Mouse (Mus musculus): Measurements from ENCODE around the gene Tnpo3.

Gene Tnpo3

DNA sequence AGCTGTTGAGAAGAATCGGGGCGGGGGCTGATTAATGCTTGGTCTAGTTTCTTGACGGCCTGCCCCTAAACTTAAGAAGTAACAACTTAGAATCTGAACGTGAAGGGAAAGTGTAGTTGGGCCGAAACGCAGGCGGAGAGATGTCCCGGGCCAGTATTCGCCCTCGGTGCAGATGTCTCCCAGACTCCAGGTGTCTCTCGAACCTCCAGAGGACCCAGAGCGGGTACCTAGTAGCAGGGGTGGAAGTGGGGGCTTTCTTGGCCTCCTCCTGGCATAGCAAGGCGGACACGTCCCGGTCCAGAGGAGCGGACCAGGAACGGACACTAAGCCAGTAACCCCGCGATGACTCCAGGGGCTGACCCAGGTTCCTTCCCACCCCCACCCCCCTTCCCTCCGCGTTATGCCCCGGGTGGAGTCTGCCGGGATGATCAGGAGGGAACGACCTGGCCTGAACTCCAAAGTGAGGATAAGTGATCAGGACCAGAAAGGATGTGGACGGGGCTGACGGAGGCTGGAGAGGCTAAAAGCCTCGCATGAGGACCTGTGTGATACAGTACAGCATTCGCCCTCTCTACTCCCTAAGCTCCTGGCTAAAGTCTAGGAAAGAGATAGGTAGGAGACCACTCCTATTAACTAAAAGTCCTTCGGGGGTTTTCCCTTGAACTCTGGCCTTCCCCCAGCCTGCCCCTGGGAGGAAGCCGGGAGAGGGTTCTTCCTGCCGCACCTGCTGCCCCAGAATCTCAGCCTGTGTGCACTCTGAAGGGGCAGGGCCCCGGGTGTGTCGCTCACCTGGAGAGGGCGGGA lies 82.1 kb downstream of the Tnpo3 start:
- DNase-seq: no peak

DNA sequence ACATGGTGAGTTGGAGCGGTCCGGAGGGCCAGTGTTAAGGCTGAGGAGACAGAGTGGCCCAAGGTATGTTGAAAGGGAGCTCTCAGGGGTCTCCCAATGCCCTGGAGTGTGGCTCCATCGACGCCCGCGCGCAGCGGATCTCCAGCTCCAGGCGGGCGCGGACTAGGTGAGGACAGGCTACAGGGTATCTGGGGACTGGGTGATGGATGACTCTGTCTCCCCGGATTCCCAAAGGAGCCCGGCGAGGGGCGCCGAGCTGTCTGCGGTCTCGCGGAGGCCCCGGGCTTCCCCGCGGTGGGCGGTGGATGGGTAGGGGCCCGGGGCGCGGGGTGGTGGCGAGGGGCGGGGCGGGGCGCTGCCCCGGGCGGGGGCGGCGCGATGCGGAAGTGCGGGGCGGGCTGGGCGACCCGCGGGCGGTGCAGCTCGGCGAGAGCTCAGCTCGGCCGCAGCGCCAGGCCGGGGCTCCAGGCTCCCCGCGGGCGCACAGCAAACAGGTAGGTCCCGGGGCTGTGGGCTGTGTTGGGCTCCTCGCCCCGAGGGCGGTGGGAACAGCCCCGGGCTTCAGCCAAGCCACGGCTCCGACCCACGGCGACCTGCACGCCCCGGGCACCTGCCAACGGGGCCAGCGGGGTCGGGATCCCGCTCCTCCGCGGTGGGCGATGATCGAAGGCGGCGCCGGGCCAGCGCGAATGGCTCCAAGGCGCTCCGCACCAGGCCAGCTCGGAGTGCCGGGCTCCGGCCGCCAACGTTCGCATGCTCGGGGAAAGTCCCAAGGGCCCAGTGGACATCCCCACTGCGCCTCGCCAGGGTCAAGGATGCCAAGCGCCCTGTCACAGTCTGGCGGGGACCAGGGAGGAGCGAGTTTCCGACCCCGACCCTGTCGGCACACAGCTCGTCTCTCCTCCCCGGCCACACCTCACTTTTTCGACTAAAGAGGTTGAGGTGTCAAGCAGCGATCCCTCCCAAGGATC lies 83.1 kb downstream of the Tnpo3 start, which contains the start of gene Irf5:
Gene Irf5, plus strand, starts transcription at position 345 of the 971 bp plus-strand sequence.
- DNase-seq: peak; percentile 38 to 46

DNA sequence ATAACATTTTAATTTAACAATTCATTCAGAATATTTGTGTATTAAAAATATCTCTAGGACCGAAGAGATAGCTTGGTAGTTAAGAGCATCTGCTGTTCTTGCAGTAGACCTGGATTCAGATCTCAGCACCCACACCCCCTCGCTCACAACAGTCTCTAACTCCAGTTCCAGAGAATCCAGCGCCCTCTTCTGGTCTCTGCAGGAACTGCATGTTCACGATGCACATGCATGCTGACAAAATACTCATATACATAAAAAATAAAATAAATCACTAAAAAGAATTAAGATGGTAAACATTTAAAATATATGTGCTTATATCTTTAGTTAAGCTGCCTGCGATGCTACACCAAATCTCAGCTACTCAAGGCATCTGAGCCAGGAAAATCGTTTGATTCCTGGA lies 84.4 kb downstream of the Tnpo3 start:
- DNase-seq: peak; percentile 29 to 42

DNA sequence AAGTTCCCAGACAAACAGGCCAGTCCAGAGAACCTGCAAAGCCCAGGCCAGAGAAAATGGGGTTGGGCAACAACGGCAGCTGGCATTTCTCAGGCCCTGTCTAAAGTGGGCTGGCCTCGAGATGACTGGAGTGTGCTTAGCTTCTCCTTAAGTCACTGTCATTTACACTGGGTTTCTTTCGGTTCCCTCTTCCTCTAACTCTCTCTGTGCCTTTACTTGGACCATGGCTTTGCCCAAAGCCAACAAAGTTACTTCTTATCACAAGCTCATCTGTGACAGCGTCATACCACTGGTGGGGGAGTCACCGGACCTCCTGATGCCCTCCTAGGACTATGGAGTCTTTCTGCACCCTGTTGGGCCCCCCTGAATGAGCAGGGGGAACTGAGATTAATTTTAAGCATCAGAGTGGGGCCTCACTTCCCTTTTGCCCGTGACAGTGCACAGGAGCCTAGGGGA lies 85.6 kb downstream of the Tnpo3 start:
- no peak for DNase-seq

DNA sequence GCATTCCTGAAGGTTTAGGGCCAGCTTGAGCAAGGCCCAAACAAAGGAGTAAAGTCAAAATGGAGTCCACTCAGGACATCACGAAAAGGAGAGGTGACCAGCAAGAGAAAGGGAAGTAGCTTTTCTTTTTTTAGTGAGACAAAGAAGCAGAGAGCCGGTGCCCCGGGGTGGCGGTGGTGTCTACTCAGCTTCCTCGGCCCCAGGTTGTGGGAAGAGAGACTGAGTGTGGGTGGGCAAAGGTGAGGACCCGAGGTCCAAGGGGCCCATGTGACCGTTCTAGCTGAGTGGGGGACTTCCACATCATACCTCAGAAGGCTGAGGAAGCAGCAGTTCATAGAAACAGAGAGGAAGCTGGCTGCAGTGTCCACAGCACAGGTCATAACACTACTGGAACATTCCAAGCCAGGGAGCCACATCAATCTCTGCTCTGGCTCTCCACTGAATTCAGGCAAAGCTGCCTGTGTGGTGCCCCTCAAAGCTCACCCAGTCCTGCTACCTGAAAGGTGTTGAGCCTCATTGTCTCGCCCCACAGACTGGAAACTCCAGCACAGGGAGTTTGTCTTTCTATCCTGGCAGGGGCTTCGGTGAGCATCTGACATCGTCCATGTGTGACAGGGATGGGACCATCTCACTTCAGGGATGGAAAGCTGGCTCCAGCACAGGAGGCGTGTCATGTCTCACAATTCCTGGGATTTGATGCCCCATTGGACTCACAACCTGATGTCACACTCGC lies 86.2 kb downstream of the Tnpo3 start:
- DNase-seq: no peak

DNA sequence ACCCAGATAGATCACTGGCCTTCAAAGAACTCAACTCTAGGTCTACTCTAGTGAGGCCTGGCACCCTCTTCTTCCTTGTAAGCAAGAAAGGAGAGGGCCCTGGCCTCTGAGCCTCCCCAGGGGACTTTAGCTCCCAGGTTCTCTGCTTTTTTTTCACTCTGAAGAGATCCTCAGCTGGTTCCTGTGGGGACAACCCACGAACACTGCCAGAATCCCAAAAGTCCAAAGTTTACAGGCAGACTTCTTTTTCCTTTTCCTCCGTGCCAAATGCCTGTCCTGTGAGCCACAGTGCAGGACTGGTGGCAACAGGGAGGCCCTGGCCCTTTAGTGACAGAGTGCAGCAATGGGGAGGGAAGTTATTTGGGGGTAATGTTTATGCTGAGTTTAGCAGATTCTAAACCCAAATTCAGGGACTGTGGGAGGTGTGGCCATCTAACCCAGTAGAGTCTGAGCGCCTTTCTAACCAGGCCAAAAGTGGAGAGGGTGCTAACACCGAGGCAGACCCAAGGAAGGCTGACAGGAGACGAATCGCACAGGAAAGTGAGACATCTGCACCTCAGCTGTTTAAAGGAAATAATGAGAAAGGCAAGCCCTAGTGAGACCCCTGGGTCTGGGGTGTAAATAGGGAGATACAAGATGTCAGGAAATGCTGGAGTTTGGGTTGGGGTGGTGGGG lies 86.9 kb downstream of the Tnpo3 start:
- no peak for DNase-seq

DNA sequence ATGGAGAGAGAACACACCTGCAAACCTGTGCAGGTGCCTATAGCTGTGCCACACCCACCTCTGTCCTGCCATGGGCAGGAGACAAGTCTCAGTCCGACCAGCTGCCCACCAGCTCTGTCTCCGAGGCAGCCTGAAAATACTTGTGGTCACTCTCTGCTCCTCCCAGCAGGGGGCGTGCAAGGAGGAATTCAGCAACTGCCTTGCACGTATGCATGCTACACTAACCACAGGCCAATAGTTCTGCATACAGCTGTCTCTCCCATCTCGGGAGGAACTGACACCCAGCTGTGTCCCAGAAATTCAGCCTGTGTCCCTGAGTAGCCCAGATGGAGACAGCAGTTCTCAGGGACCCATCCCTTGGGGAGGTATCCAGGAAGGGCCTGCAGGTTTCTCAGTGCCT lies 92.5 kb downstream of the Tnpo3 start:
- peak; percentile 62 to 64 for DNase-seq

DNA sequence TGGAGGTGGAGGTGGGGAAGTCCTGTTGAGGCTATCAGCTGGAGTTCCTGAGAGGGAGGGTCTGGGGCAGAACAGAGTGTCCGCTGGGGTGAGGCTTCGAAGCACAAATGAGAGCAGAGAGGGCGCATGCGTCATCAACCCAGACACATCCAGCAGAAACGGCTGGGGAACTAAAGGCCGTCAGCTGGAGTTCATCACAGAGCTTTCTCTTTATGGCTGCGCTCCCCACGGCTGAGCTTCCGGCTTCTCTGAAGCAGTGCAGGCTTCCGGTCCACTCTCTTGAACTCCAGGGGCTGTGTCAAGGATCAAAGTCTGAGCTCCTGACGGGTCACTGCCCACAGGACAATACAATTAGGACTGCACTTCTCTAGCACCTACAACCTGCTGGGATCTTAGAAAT lies 96.4 kb downstream of the Tnpo3 start:
- DNase-seq: no peak

DNA sequence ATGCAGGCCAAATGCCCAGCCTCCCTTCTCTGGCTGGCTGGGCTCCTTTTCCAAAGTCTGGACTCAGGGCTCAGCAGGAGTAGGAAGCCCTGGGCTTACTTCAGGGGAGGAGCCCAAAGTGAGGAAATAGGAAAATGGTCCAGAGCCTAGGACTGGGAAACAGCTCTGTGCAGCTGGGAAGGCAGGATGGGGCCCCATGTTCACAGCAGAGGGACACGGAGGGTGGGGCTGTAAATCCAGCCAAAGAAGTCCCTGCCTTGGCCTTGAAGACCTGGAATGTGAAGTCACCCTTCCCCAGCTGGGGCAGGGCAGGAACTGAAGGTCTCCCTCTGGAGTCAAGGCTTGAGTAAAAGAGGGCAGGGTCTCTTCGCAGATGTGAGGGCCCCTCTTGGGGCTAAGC lies 100.6 kb downstream of the Tnpo3 start:
- no peak for DNase-seq

DNA sequence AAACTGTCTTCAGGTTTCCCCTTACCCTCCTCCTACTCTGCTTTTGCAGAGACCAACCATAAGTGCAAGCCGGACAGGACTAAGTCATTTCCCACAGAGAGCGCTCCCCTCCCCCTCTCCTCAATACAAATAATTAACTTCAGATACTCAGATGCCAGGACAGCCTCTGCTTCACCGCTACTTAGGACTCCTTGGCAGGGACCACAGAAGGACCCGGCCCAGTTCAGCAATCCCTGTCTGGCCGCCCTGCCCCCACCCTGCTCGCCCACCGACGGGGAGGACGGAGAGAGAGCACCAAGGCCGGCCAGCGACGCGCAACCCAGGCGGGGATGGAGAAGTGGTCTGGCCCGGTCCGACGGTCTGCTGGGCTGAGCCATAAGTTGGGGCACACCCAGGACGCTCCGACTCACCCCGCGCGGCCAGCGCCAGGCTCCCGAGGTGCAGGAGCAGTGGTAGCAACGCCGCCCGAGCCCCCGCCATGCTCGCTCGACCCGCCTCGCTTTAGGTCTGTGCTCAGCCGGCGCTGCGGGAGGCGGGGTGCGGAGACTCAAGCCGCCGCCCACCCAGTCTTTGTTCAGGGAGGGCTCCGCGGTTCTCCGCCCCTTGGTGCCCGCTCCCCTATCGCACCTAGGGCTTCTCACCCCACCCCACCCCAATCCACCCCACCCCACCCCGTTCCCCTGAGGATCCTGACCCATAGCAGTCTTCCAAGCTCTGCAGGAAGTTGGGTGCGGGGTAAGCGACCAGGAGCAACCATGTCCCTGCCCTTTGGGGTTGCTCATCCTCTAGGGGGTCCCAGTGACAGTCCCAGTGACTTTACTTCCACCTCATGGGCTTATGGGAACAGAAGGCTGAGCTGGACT lies 102.0 kb downstream of the Tnpo3 start, which contains the start of gene Kcp:
Gene Kcp, minus strand, starts transcription at position 506 of the 863 bp plus-strand sequence.
- DNase-seq: no peak

DNA sequence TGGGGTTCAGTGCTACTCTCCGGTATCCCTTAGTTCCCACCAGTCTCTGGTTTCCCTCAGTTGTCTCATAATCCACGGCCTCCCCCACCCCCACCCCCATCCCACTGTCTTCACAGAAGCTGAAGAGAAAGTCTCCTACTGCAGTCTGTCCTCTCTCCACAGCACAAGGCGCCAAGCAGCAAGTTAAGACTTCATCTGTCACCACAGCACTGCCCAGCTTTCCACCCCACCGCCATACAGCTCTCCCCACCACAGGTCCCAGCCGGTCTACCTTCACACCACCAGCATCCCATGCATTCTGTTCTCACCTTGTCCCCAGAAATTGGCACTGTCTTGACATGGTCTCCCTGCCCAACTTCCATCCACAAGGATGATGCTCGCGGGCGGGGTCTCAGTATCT lies 102.9 kb downstream of the Tnpo3 start:
- DNase-seq: no peak

DNA sequence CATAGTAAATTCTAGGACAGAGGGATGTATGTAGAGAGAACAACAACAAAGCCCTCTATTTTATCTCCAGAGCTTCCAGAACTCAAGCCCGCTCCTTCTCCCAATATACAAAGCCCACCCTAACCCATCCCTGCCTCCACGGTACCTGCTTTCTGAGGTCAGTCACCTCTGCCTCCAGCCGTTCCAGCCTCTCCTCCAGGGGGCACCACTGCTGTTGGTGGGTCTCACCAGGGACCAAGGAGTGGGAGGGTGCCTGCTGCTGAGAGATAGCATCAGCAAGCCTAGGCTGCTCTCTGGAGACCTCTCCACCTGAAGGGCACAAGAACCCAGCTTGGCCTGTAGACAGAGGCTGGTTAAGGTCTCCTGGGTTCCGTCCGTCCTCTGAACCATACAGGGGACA lies 104.2 kb downstream of the Tnpo3 start:
- no peak for DNase-seq

DNA sequence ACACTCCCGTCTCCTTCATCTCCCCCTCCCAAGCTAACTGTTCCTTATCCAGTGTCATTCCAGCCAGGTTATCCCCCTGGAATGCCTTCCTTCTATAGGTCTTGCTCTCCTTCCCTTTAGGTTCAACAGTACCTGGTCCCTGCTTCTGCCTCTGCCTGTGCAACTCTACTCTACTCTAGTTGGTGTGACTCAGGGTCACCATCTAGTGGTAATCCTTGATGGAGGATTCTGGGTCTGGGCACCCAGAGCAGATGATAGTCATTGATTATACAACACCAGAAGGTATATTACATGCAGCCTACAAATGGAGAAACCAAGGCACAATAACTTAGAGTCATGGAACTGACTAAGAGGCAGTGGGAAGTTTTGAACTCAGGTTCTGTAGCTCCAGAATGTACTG lies 108.1 kb downstream of the Tnpo3 start:
- no peak for DNase-seq

DNA sequence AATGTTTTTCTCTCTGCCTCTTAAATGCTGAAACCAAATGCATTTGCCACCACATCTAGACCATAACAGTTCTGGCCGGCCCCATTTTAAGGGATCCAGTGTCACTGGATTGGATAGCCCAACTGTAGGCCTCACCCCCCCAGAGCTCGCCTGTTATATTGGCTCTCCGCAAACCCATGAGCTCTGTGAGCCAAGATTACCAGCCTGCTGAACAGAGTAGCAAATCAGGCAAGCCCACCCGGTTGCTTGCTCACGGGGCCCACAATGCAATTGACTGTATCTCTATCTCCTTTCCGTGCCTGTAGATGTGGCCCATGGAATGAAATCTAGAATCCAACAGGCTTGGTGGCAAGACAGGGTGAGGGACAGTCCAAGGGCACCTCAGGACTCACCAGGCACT lies 108.9 kb downstream of the Tnpo3 start:
- no peak for DNase-seq

DNA sequence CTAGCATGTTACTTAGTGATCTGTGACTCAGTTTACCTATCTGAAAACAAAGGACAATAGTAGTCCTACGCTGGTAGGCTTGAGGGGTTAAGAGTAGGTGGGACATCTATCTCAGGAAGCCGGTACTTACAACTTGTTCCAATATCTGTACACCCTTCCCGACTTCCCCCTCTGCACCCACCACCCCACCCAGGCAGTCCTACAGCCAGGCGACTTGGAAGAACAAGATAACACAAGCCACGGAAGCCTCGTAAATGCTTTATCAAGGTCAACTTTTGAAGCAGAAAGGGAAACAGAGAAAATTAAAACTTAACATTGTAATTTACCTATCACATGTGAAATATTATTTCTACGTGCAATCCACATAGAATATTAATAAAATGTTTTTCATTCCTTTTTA lies 109.5 kb downstream of the Tnpo3 start:
- no peak for DNase-seq

DNA sequence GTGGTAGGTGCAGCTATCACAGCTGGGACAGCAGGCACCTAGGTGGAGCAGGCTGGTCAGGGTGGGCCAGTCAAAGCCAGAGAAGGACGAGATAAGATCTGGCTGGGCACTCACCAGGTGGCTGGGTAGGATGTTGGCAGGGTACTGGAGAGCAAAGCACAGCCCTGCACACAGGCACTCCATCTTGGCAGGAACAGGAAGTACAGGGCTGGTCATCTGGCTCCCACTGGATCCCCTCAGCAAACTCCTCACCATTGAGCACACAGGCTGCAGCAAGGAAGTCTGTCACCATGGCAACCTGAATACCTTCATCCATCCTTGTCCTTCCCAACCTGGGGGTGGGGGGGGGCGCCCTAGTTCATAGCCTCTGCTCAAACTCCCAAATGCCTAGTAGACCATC lies 111.9 kb downstream of the Tnpo3 start:
- DNase-seq: no peak

DNA sequence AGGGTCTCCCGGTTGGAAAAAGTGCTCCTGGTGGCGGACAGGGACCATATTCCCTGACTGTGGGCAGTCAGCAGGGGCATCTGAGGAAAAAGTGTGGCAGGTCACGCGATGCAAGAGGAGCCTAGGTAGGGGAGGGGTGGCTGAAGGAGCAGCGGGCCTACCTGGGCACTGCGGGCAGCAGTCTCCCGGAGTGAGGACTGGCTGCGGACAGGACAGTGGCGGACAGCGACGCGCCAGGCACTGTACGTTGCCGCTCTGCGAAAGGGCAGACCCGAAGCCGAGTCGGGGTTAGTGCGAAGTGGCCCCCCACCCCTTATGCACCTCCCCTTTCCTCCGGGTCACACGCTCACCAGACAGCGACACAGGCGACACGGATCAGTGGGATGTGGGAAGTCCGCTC lies 113.4 kb downstream of the Tnpo3 start:
- no peak for DNase-seq

DNA sequence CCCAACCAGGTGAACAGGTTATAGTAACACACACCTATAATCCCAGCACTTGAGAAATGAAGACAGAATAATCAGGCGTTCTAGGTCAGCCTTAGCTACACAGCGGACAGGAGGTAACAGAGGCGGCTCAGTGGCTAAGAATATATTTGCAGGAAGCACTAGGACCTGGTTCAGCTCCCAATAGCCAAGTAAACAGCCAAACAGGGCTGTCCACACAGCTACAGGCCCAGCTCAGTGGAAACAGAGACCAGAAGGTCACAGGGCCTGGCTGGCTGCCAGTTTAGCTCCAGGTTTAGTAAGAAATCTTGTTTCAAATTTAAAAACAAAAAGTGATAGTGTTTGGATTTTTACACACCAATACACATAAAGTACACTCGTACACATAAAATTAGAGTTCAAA lies 115.6 kb downstream of the Tnpo3 start:
- DNase-seq: peak in 1 of 2 experiments; percentile 19
